Mouse (Mus musculus) layer of hippocampus, adult 2 months (tissue): ENCODE measurements at regions not wholly inside any gene's neighbourhood (a gene's known extent, or its start where the extent isn't known, plus 50 kb on each side); places are given as distances from the start of the nearest gene placed in this dataset.
A peak's percentile ranks its signal among the peaks of the same experiment; 100 is the strongest.

Experiments
- DNase-seq, 2 experiments: peaks; one replicate each; pipeline ENCODE4 v3.0.0; 2022; ENCODE audit warnings: low spot score in 2 of 2
- H3K27ac ChIP-seq: fragments of 200-600 bp; 2 replicates; pipeline ENCODE4 v1.8.1; 2022
- H3K4me3 ChIP-seq: fragments of 200-600 bp; 2 replicates; pipeline ENCODE4 v1.8.1; 2022; ENCODE audit warnings: mild to moderate bottlenecking
- CTCF ChIP-seq: fragments of 200-600 bp; conservative IDR thresholded peaks from 2 replicates; pipeline ENCODE4 v1.8.1; 2022; ENCODE audit warnings: antibody characterized with exemption, mild to moderate bottlenecking, moderate library complexity

- no peak for TF ChIP-seq CTCF
- Histone ChIP-seq H3K27ac (no peak overlapping the region), H3K4me3 (no peak overlapping the region)
- no peak for DNase-seq
These were observed 187.8 kb upstream of the Spaca1 start for GRCm38 (mm10) chr4:34237791-34238190.

- no peak for DNase-seq
- H3K27ac ChIP-seq: no peak overlapping the region
- H3K4me3 ChIP-seq: no peak overlapping the region
- TF ChIP-seq CTCF: no peak
These were observed 189.6 kb upstream of the Spaca1 start for GRCm38 (mm10) chr4:34239624-34240023.

- peak in 1 of 2 experiments; percentile 58 for DNase-seq
- TF ChIP-seq CTCF: no peak
- H3K4me3 ChIP-seq: no peak overlapping the region; the same call in 1 of the 2 replicates
- H3K27ac ChIP-seq: peak overlapping the region; percentile 28; the same call in 1 of the 2 replicates
These were observed 191.1 kb upstream of the Spaca1 start for GRCm38 (mm10) chr4:34241060-34241571.

GRCm38 (mm10) chr4:34241673-34242072 lies 191.7 kb upstream of the Spaca1 start:
- no peak for DNase-seq
- no peak for TF ChIP-seq CTCF
- no peak overlapping the region for H3K27ac ChIP-seq
- H3K4me3 ChIP-seq: no peak overlapping the region

GRCm38 (mm10) chr4:34259444-34259843 lies 209.5 kb upstream of the Spaca1 start:
- Histone ChIP-seq H3K27ac (no peak overlapping the region), H3K4me3 (no peak overlapping the region)
- no peak for DNase-seq
- no peak for TF ChIP-seq CTCF

- DNase-seq: no peak
- Histone ChIP-seq H3K4me3 (no peak overlapping the region), H3K27ac (no peak overlapping the region)
- TF ChIP-seq CTCF: no peak
These were observed 210.5 kb upstream of the Spaca1 start for GRCm38 (mm10) chr4:34260468-34260867.

GRCm38 (mm10) chr4:34261809-34262208 lies 211.8 kb upstream of the Spaca1 start:
- no peak for DNase-seq
- H3K4me3 ChIP-seq: no peak overlapping the region
- H3K27ac ChIP-seq: no peak overlapping the region
- no peak for TF ChIP-seq CTCF

GRCm38 (mm10) chr4:34264431-34264830 lies 214.4 kb upstream of the Spaca1 start:
- no peak overlapping the region for H3K4me3 ChIP-seq
- no peak for DNase-seq
- no peak for TF ChIP-seq CTCF
- H3K27ac ChIP-seq: no peak overlapping the region

GRCm38 (mm10) chr4:34274316-34274715 lies 224.3 kb upstream of the Spaca1 start:
- DNase-seq: no peak
- no peak overlapping the region for H3K27ac ChIP-seq
- no peak overlapping the region for H3K4me3 ChIP-seq
- no peak for TF ChIP-seq CTCF

GRCm38 (mm10) chr4:34275372-34275771 lies 225.4 kb upstream of the Spaca1 start:
- no peak overlapping the region for H3K27ac ChIP-seq
- DNase-seq: no peak
- no peak overlapping the region for H3K4me3 ChIP-seq
- no peak for TF ChIP-seq CTCF

GRCm38 (mm10) chr4:34302504-34303108 lies 248.1 kb upstream of the Akirin2 start:
- TF ChIP-seq CTCF: no peak
- no peak overlapping the region for H3K27ac ChIP-seq
- H3K4me3 ChIP-seq: no peak overlapping the region
- DNase-seq: no peak

- peak in 1 of 2 experiments; percentile 60 for DNase-seq
- Histone ChIP-seq H3K27ac (no peak overlapping the region), H3K4me3 (no peak overlapping the region)
- TF ChIP-seq CTCF: no peak
These were observed 241.7 kb upstream of the Akirin2 start for GRCm38 (mm10) chr4:34308921-34309563.

- DNase-seq: no peak
- Histone ChIP-seq H3K27ac (no peak overlapping the region), H3K4me3 (no peak overlapping the region)
- TF ChIP-seq CTCF: no peak
These were observed 240.6 kb upstream of the Akirin2 start for GRCm38 (mm10) chr4:34310061-34310642.

- TF ChIP-seq CTCF: no peak
- H3K4me3 ChIP-seq: no peak overlapping the region
- peak overlapping the region; percentile 23; the same call in 1 of the 2 replicates for H3K27ac ChIP-seq
- no peak for DNase-seq
These were observed 234.9 kb upstream of the Akirin2 start for GRCm38 (mm10) chr4:34315848-34316247.
